Mouse (Mus musculus): ENCODE results near the gene Hoxd1.
A peak's percentile ranks its signal among the peaks of the same experiment; 100 is the strongest.

The Hoxd1 gene

DNA sequence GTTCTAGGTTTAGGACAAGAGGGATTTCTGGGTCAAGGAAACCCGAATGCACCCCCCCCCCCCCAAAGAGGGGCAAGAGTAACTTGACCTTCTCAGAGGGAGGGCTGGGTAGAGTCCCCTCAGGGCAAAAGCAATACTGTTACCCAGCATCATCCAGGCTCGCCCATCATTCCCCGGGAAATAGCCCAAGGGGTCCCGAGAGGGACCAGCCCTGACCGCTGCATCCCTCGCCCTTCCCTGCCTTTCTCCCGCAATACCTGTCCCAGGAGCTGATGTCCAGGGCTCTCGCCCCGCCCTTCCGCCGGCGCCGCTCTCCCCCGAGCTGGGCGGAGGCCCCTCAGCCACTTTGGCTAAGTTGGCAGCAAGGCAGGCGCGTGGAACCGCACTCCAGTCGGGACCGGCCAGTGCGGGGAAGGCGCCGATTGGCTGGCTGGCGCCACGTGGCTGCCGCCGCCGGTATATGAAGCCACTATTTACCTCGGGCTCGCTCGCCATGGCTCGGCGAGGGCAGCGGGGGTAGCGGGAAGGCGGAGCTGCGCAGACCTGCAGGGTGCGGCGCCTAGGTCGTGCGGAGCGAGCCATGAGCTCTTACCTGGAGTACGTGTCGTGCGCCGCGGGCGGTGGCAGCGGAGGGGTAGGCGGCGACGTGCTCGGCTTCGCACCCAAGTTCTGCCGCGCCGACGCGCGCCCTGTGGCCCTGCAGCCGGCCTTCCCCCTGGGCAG lies at the start of gene Hoxd1:
Hoxd1 (plus strand) TSS at position 459 of the 723 bp plus-strand sequence.
- DNase-seq (ENCODE audit: low spot score in 2 of 2): no peak

GRCm38 (mm10) chr2:74713239-74714150 lies 49.3 kb upstream of the Hoxd1 start:
- DNase-seq (ENCODE audit: low spot score in 2 of 2): no peak

GRCm38 (mm10) chr2:74714156-74714789 lies 48.5 kb upstream of the Hoxd1 start:
- no peak for DNase-seq (ENCODE audit: low spot score in 2 of 2)

GRCm38 (mm10) chr2:74714881-74715280 lies 47.9 kb upstream of the Hoxd1 start:
- no peak for DNase-seq (ENCODE audit: low spot score in 2 of 2)

- DNase-seq (ENCODE audit: low spot score in 2 of 2): peak; percentile 86 to 95
Measured at GRCm38 (mm10) chr2:74715504-74716241, 47.1 kb upstream of the Hoxd1 start.

- DNase-seq (ENCODE audit: low spot score in 2 of 2): no peak
Measured at GRCm38 (mm10) chr2:74720384-74720783, 42.4 kb upstream of the Hoxd1 start.

GRCm38 (mm10) chr2:74720955-74721491 lies 41.8 kb upstream of the Hoxd1 start:
- no peak for DNase-seq (ENCODE audit: low spot score in 2 of 2)

- no peak for DNase-seq (ENCODE audit: low spot score in 2 of 2)
Measured at GRCm38 (mm10) chr2:74721882-74722281, 40.9 kb upstream of the Hoxd1 start.

DNA sequence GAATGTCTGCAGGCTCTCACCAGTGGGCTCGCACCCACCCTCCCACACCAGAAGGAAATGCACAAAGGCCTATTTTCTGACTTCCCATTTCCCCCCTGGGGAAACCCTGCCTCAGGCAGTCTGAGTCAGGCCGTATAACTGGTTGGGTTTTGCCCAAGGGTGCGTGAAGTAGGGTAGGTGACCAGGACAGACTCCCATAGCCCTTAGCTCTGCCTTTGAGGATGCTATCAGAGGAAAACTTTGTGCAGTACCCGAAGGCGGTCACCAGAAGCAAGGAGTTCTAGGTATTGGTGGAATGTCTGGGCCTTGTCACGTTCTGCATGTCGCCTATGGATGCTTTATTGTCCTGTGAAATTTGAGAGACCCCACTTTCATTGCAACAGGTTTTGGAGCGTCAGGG lies 39.8 kb upstream of the Hoxd1 start:
- no peak for DNase-seq (ENCODE audit: low spot score in 2 of 2)

DNA sequence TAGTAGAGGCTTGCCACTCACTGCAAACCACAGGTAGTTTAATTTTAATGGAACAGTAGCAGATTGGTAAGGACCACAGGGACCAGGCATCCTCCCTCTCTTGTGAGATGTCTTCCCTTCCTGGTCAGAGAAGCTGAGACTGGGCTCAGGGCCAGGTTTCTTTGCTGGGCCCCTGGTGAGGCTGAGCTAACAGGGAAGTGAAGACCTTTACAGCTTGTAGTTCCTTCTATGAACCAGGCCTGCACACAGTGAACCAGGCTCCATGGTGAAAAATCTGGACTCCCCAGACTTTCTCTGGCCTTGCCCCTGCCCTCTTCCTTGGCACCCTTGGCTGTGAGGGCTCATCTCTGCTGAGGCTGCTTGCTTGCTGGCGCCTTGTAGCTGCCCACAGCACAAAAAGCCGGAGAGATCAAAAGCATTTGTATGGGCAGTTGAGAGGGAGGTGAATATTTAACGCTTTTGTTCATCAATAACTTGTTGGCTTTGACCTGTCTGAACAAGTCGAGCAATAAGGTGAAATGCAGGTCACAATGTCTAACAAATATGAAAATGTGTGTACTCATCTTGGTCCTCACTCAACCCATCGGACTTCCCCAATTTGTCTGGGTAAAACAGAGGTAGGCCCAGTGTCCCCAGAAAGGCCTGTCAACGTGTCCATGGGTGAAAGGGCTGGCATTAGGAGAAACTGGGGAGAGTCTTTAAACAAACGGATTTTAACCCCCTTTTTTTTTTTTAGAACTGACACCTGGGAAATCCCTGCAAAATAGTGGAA lies 38.4 kb upstream of the Hoxd1 start:
- no peak for DNase-seq (ENCODE audit: low spot score in 2 of 2)

GRCm38 (mm10) chr2:74725171-74725570 lies 37.6 kb upstream of the Hoxd1 start:
- no peak for DNase-seq (ENCODE audit: low spot score in 2 of 2)

DNA sequence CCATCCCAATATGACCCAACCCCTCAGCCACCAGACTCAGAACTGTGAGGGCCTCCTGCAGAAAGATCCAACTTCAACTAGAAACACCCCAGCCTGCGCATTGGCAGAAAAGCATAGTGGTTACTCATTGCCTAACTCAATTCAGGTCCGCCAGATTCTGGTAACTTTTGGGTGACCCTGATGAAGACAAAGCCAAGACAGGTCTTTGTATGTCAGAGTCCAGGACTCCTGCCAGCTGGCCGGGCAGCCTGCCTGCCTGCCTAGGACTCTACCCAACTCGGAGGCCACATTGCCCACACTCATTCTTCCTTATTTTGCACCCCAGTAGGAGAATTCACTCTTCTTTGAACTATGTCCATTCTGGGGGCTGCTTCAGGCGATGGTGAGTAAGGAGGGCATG lies 36.2 kb upstream of the Hoxd1 start, which contains the start of gene Gm28230:
Gm28230 (plus strand) TSS at position 178 of the 400 bp plus-strand sequence.
- DNase-seq (ENCODE audit: low spot score in 2 of 2): no peak

DNA sequence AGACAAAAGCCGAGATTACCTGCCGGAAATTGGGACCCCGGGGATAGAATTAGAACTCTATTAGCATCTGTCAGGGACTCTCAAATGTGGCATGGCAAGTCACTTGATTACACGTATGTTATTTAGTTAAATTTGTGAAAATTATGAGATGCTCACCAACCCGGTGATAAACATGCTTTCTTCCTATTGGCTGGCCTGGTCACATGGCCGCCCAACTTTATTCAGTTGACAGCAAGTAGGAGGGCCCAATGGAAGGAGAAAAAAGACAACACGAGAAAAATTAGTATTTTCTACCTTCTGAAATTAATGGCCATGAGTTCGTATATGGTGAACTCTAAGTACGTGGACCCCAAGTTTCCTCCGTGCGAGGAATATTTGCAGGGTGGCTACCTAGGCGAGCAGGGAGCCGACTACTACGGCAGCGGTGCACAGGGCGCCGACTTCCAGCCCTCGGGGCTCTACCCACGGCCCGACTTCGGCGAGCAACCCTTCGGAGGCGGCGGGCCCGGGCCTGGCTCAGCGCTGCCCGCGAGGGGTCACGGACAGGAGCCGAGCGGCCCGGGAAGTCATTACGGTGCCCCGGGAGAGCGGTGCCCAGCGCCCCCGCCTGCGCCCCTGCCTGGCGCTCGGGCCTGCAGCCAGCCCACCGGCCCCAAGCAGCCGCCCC lies 35.7 kb upstream of the Hoxd1 start:
- DNase-seq (ENCODE audit: low spot score in 2 of 2): no peak

GRCm38 (mm10) chr2:74727640-74728302 lies 35.0 kb upstream of the Hoxd1 start:
- no peak for DNase-seq (ENCODE audit: low spot score in 2 of 2)

GRCm38 (mm10) chr2:74728303-74728680 lies 34.5 kb upstream of the Hoxd1 start:
- DNase-seq (ENCODE audit: low spot score in 2 of 2): no peak

DNA sequence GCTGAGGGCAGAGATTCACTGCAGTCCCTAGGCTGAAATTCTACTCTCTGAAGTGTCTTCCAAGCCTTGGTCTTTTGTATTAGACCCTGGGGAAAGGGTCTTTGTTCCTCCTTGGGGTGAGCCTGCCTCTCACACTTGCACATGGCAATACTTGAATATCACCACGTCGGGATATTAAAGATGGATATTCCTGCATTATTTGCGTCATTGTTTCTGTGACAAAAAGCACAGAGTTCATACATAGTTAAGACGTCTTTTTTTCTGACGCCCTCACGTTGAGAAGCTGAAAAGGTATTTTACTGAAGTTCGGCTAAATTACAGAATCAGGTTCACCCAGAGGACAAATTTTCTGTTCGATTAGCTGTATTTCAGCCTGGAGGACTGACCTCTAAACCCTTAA lies 32.4 kb upstream of the Hoxd1 start:
- no peak for DNase-seq (ENCODE audit: low spot score in 2 of 2)

DNA sequence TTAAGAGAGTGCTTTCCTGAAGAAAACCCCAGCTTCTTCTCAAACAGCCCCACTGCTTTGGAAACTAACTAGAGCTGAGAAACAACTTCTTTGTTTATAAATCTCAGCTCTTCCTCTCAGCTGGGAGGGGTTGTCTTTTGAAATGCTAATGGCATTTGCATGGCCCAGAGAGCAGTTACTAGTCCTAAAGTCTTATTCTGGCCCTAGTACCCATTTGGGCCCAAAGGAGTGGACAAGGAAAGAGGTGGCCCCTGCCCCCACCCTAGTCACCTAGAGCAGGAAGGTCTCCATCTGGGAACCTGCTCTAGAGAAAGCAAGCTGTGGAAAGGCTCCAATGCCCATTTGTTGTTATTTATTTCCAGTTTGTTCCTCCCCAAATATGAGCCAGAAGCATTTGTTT lies 31.7 kb upstream of the Hoxd1 start:
- DNase-seq (ENCODE audit: low spot score in 2 of 2): no peak

DNA sequence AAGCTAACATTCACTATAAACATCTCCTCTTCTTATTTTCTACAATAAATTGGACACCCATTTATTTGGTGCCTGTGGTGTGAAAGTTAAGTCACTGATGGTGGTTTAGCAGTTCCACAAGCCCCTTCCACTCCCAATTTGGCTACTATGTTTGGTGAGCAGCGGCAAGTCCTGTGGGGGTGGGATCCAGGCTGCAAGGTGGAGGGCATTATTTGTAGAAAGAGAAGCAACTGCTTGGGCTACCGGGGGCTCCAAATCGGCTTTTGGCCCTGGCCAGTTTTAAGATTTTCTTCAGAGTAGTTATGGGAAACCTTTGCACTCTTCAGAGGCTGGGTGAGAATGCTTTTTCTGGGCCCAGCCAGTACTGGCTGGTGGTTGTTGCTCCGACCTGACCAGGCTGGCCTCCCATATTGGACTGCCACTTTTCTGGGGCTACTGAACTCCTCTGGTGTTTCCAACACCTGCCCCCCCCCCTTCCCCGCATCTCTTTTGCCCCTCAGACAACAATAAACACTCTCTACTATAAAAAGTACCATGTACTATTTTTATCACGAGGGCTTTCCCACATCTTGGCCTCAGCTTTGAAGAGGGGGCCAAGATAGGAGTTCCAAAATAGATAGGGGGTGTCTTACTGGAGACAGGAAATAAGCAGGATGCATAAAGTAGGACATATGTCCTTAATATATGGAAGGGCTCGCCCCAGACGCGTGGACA lies 30.8 kb upstream of the Hoxd1 start:
- no peak for DNase-seq (ENCODE audit: low spot score in 2 of 2)
